Mouse (Mus musculus): ENCODE measurements around the gene Slc17a9.
"Not testable (repeated sequence)": the region's sequence is repeated elsewhere in the genome, so short reads cannot be mapped to it uniquely, and the experiment has no call there.

The Slc17a9 gene

GRCm38 (mm10) chr2:180710276-180711155 lies 14.5 kb upstream of the Slc17a9 start:
- DNase-seq = no peak

- no peak for DNase-seq
Measured at GRCm38 (mm10) chr2:180711527-180711926, 13.5 kb upstream of the Slc17a9 start.

GRCm38 (mm10) chr2:180712037-180712689 lies 12.9 kb upstream of the Slc17a9 start:
- DNase-seq = no peak

- DNase-seq = not testable (repeated sequence)
Measured at GRCm38 (mm10) chr2:180722748-180723147, 2.3 kb upstream of the Slc17a9 start.

- DNase-seq = no peak
Measured at GRCm38 (mm10) chr2:180723865-180724264, 1.2 kb upstream of the Slc17a9 start.

- no peak for DNase-seq
Measured at GRCm38 (mm10) chr2:180725414-180725778, 333 bp downstream of the Slc17a9 start.

GRCm38 (mm10) chr2:180725856-180726629 lies 980 bp downstream of the Slc17a9 start:
- no peak for DNase-seq

GRCm38 (mm10) chr2:180726658-180727442 lies 1.8 kb downstream of the Slc17a9 start:
- peak; percentile 49 to 55 for DNase-seq

- DNase-seq = no peak
Measured at GRCm38 (mm10) chr2:180727613-180728021, 2.6 kb downstream of the Slc17a9 start.

- peak; percentile 28 to 50 for DNase-seq
Measured at GRCm38 (mm10) chr2:180731036-180731435, 6.0 kb downstream of the Slc17a9 start.

GRCm38 (mm10) chr2:180731984-180732383 lies 6.9 kb downstream of the Slc17a9 start:
- DNase-seq = no peak

- DNase-seq = no peak
Measured at GRCm38 (mm10) chr2:180735232-180735631, 10.2 kb downstream of the Slc17a9 start.

GRCm38 (mm10) chr2:180737984-180738383 lies 12.9 kb downstream of the Slc17a9 start:
- no peak for DNase-seq

GRCm38 (mm10) chr2:180740349-180740748 lies 15.3 kb downstream of the Slc17a9 start:
- no peak for DNase-seq

- DNase-seq = no peak
Measured at GRCm38 (mm10) chr2:180741421-180741820, 16.4 kb downstream of the Slc17a9 start.

- DNase-seq = no peak
Measured at GRCm38 (mm10) chr2:180742820-180743219, 17.8 kb downstream of the Slc17a9 start.

- no peak for DNase-seq
Measured at GRCm38 (mm10) chr2:180743321-180743720, 18.3 kb downstream of the Slc17a9 start.

GRCm38 (mm10) chr2:180745248-180745927 lies 20.3 kb downstream of the Slc17a9 start:
- DNase-seq = peak; percentile 80 to 91

GRCm38 (mm10) chr2:180746569-180747192 lies 21.6 kb downstream of the Slc17a9 start:
- no peak for DNase-seq

GRCm38 (mm10) chr2:180748904-180749303 lies 23.8 kb downstream of the Slc17a9 start:
- DNase-seq = no peak

GRCm38 (mm10) chr2:180754976-180755688 lies 30.1 kb downstream of the Slc17a9 start:
- no peak for DNase-seq

Data from lung, postnatal 4 days (tissue).